ENCODE assay signal across 10 mouse cellular contexts in the genomic region with DNA sequence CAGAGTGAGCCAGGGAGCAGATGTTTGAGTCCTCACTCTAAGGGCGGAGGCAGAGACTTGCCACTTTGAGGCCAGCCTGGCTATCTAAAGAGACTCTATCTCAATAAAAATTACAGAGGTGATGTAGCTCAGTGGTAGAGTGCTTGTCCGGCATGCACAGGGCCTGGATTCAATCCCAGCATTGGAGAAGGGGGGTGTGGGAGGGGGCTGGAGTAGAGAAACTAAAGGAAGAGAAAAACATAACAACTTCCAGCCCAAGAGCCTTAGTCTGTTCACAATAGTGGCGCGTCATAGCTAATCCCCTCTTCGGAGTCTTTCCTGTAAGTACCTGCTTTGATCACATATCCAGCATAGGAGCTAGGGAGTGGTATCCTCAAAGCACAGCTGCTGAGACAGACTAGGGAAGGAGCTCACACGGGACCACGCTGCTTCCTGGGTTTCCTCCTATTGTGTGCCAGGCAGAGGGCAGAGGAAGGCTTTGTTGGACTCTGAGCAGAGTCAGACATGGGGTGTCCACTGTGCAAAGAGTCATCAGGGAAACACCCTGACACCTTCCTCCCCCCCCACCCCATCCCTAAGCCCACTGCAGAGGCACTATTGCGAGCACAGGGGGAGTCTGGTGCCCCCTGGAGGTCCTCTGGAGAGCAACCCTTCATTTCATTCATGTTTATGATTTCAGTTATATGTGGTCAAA. TPM values are rescaled to one million over a fixed set of nuclear protein-coding genes. Genes with fewer than 3 reads are reported as not detected.
DNase-seq lines count a peak whose midpoint lies in the region; ATAC-seq lines count a peak whose summit lies in the region.
"Had no signal": no experiment of that assay in that cellular context is flagged by ENCODE, and none has a peak within 500 bp of the region (broad histone marks: within the 10 kb centered on the region; RNA-seq: fewer than 3 reads in every experiment).

No protein-coding gene starts in this region.

- no peak overlapping the region for H3K9ac ChIP-seq in midbrain, embryonic 16.5 days (ENCODE audit: low read depth, low read length)

- no peak overlapping the region for H3K4me3 ChIP-seq in brown adipose tissue, adult 24 weeks (ENCODE audit: insufficient read depth, low read depth, low read length)
- no peak overlapping the region for H3K4me3 ChIP-seq in midbrain, embryonic 16.5 days (ENCODE audit: low read depth, low read length)
- H3K4me3 ChIP-seq: myocyte had no signal

- WGBS in midbrain, embryonic 16.5 days: 47% methylated on average over 8 of the region's 8 CpGs

- DNase-seq in kidney, postnatal 14 days: peak; percentile 47
- no peak for DNase-seq in kidney, adult 8-10 months
- peak; percentile 37 to 42 for DNase-seq in heart, postnatal 14 days
- no peak for DNase-seq in ovary, postnatal 14 days (ENCODE audit: low spot score)
- no peak for DNase-seq in adrenal gland, postnatal 4 days (ENCODE audit: low spot score in 2 of 2)
- no peak for DNase-seq in natural killer cell, adult 2 months (ENCODE audit: low spot score in 2 of 2)
- DNase-seq: adrenal gland, adult 2 months had no signal

- no peaks in the 10 kb centered on the region for H3K27me3 ChIP-seq in midbrain, embryonic 16.5 days (ENCODE audit: control insufficient read depth, insufficient read depth, low read depth, low read length)

- peak; percentile 49; the same call in 1 of the 2 replicates for ATAC-seq in midbrain, embryonic 16.5 days

- no peak overlapping the region for H3K4me2 ChIP-seq in midbrain, embryonic 16.5 days (ENCODE audit: low read length)

- H3K9me3 ChIP-seq in midbrain, embryonic 16.5 days (replicated peaks; ENCODE audit: control insufficient read depth, low read length, poor library complexity, severe bottlenecking): no peaks in the 10 kb centered on the region

- peaks cover 35% of the 10 kb centered on the region for H3K4me1 ChIP-seq in brown adipose tissue, adult 24 weeks (ENCODE audit: control insufficient read depth, insufficient read depth, insufficient read length, low read length)
- no peaks in the 10 kb centered on the region for H3K4me1 ChIP-seq in midbrain, embryonic 16.5 days (ENCODE audit: control insufficient read depth, insufficient read depth, low read length)

- peak overlapping the region; percentile 69 for H3K27ac ChIP-seq in brown adipose tissue, adult 24 weeks (replicated peaks; ENCODE audit: low read depth, low read length)
- no peak overlapping the region for H3K27ac ChIP-seq in midbrain, embryonic 16.5 days (ENCODE audit: low read length)

- intact Hi-C loops in heart, postnatal 14 days (cut with DNase I): loop anchor here (5.0 kb wide), 1 partner anchor 55 kb away; no protein-coding TSS in a partner anchor

- H3K36me3 ChIP-seq in midbrain, embryonic 16.5 days (ENCODE audit: control insufficient read depth, insufficient read depth, low read length): peaks cover 4% of the 10 kb centered on the region; the same call in 1 of the 2 replicates

RNA-seq across cellular contexts. Expression of a gene that starts 51.2 kb away (rescaled TPM):
- 14.2 and 17.8 TPM in 2 replicates for polyA plus RNA-seq in brown adipose tissue, adult 24 weeks (2012; ENCODE audit: insufficient read depth, insufficient read length, missing spikeins)
- 100 to 1,000 TPM; 159 to 163 TPM for total RNA-seq in heart, postnatal 14 days (2021)
- polyA plus RNA-seq in midbrain, embryonic 16.5 days (2015; fragmentation: Nextera tagmentation; extraction: Ambion mirVana): 16.1 and 18.4 TPM in 2 replicates
- 10 to 100 TPM; 33.5 to 40.0 TPM for total RNA-seq in adrenal gland, postnatal 4 days (2021)

Comparison
In these comparisons a context has a peak if more than half of its experiments do, and no peak if none do; other contexts are left out.
1. DNase-seq: peak in kidney, postnatal 14 days (single experiment) and heart, postnatal 14 days (2 of 2); none in kidney, adult 8-10 months (0 of 2), ovary, postnatal 14 days (single experiment), adrenal gland, postnatal 4 days (0 of 2) and natural killer cell, adult 2 months (0 of 2).